Mouse (Mus musculus): ENCODE results near the gene Tmco3.

Tmco3 gene

GRCm38 (mm10) chr8:13361865-13362264, 73.9 kb downstream of the Tmco3 start:
- no peak for DNase-seq (ENCODE audit: low read depth, low spot score)
